Mouse (Mus musculus): Measurements from ENCODE around the gene Slc24a1.

GRCm38 (mm10) chr9:64952055-64952454 is 648 bp upstream of the Slc24a1 start:
- TF ChIP-seq CTCF (IDR thresholded peaks at IDR 0.05; ENCODE audit: borderline replicate concordance, extremely low read depth, insufficient read depth, insufficient read length) (no peak), POLR2A (IDR thresholded peaks at IDR 0.05; ENCODE audit: borderline replicate concordance, extremely low read depth, insufficient read depth, insufficient read length, poor library complexity, severe bottlenecking) (no peak)
